Mouse (Mus musculus) midbrain, embryonic 10.5 days (tissue): ENCODE measurements around the gene Nbeal1. TPM values are rescaled to one million over a fixed set of nuclear protein-coding genes. Genes with fewer than 3 reads are reported as not detected.

Source experiments
- DNase-seq: peaks from one replicate; pipeline ENCODE4 v3.0.0-alpha.2; 2017; ENCODE audit warnings: low spot score
- H3K27ac ChIP-seq: fragments of 300-500 bp; sonication (generic); replicated peaks from 2 replicates; pipeline ENCODE4 v1.5.1; 2016; ENCODE audit warnings: mild to moderate bottlenecking
- H3K27me3 ChIP-seq: fragments of 300-500 bp; sonication (generic); 2 replicates; pipeline ENCODE4 v1.6.1; 2016; ENCODE audit warnings: low read depth, mild to moderate bottlenecking; ENCODE audit not compliant: poor library complexity, severe bottlenecking
- H3K36me3 ChIP-seq: fragments of 300-500 bp; sonication (generic); 2 replicates; pipeline ENCODE4 v1.6.1; 2016; ENCODE audit warnings: mild to moderate bottlenecking, moderate library complexity
- H3K4me1 ChIP-seq: fragments of 300-500 bp; sonication (generic); 2 replicates; pipeline ENCODE4 v1.6.1; 2016
- H3K4me3 ChIP-seq: fragments of 300-500 bp; sonication (generic); 2 replicates; pipeline ENCODE4 v1.5.1; 2016; ENCODE audit warnings: mild to moderate bottlenecking, moderate library complexity
- H3K9me3 ChIP-seq: fragments of 300-500 bp; sonication (generic); replicated peaks from 2 replicates; pipeline ENCODE4 v1.6.1; 2016; ENCODE audit warnings: mild to moderate bottlenecking
- WGBS: fragments of 180-500 bp; shearing (Covaris S2); methylation state at CpG from one replicate; pipeline ENCODE4 v1.1.7; 2016; 5-methylcytosine and 5-hydroxymethylcytosine counted together
- polyA plus RNA-seq: library from polyadenylated mRNA; unstranded; fragments of >200 nt; fragmentation: Nextera tagmentation; extraction: Ambion mirVana; gene quantifications from 2 replicates; pipeline ENCODE4 v1.2.1, GENCODE M21; 2016

Gene Nbeal1
- polyA plus RNA-seq, 1 experiment from 2014 or later, result 8.5 TPM

DNA sequence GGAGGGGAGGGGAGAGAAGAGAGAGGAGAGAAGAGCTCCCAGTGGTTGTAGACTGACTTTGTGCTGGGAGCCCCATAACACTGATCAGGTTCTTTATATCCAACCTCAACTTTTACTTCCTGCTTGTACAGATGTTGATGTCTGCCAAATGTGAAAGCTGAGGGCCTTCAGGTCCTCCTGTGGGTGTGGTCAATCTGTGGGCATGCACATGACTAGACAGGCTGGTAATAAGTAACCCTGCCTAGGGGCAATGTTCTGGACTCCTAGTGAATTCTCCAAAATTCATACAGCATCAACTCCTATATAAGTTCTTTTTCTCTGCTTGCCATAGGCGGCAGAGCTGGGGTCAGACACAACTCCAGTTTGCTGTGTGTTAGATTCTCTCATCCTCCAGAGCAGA lies 181.2 kb downstream of the Nbeal1 start:
- DNase-seq, result no peak
- Histone ChIP-seq H3K27ac (no peak overlapping the region), H3K27me3 (no peaks in the 10 kb centered on the region), H3K4me1 (no peaks in the 10 kb centered on the region), H3K36me3 (peaks cover 41% of the 10 kb centered on the region), H3K4me3 (no peak overlapping the region), H3K9me3 (no peaks in the 10 kb centered on the region)
- WGBS, result 93% methylated on average over 1 of the region's 1 CpGs

DNA sequence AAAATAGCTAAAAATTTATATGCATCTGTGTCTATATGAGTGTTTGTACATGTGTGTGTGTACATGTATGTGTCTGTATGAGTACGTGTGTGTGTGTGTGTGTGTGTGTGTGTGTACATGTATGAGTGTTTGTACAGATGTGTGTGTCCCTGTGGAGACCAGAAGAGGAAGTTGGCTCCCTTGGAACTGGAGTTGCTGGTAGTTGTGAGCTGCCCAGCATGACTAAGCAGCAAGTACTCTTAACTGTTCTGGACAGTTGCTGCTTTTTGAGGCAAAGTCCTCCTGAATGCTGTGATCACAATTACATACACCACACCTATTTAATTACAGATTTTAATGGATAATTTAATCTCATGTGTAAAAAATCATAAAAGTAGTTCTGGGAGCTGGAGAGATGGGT lies 196.2 kb downstream of the Nbeal1 start:
- 80% methylated on average over 1 of the region's 1 CpGs for WGBS
- Histone ChIP-seq H3K36me3 (peaks cover 91% of the 10 kb centered on the region), H3K4me1 (no peaks in the 10 kb centered on the region), H3K4me3 (no peak overlapping the region), H3K9me3 (no peaks in the 10 kb centered on the region), H3K27ac (no peak overlapping the region), H3K27me3 (no peaks in the 10 kb centered on the region)
- DNase-seq, result no peak

DNA sequence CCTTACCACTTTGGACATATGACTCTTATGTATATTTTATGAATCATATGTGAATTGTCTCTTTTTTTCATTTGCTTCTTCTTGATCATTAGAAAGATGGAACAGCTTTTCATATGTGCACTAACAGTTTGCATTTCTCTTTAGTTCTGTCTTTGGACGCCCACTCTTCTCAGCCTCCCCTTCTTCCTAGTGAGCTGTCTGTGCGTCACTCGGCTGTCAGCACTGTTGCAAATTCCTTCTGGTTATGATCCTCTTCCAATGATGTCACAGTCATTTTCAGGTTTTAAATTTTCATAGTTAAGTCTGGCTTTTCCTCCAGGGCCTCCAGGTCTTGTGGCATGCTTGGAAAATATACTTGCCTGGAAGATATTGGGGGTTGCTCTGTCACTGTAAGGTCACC lies 201.5 kb downstream of the Nbeal1 start:
- H3K4me1 ChIP-seq, result no peaks in the 10 kb centered on the region
- peaks cover 83% of the 10 kb centered on the region for H3K36me3 ChIP-seq
- H3K27ac ChIP-seq, result no peak overlapping the region
- 93% methylated on average over 3 of the region's 3 CpGs for WGBS
- no peak for DNase-seq
- no peaks in the 10 kb centered on the region for H3K9me3 ChIP-seq
- no peaks in the 10 kb centered on the region for H3K27me3 ChIP-seq
- no peak overlapping the region for H3K4me3 ChIP-seq

Other genes with a start within 250 kb of the Nbeal1 start
- gene Ica1l, start 137.4 kb upstream of the Nbeal1 start, polyA plus RNA-seq, result 0.79 and 2.6 TPM in 2 replicates
- gene Carf, start 82.4 kb upstream of the Nbeal1 start, polyA plus RNA-seq, result 4.2 and 5.4 TPM in 2 replicates
- gene Wdr12, start 82.0 kb upstream of the Nbeal1 start, polyA plus RNA-seq, result 58.5 and 73.3 TPM in 2 replicates
- 27.1 and 31.3 TPM in 2 replicates for gene Cyp20a1, start 162.7 kb downstream of the Nbeal1 start, polyA plus RNA-seq
- gene Abi2, start 229.0 kb downstream of the Nbeal1 start, polyA plus RNA-seq, result 52.4 and 63.8 TPM in 2 replicates